Mouse (Mus musculus): Measurements from ENCODE around the gene 1700037H04Rik. TPM values are rescaled to one million over a fixed set of nuclear protein-coding genes. Genes with fewer than 3 reads are reported as not detected.

The 1700037H04Rik gene
- polyA plus RNA-seq, 1 experiment, result 98.0 TPM

DNA sequence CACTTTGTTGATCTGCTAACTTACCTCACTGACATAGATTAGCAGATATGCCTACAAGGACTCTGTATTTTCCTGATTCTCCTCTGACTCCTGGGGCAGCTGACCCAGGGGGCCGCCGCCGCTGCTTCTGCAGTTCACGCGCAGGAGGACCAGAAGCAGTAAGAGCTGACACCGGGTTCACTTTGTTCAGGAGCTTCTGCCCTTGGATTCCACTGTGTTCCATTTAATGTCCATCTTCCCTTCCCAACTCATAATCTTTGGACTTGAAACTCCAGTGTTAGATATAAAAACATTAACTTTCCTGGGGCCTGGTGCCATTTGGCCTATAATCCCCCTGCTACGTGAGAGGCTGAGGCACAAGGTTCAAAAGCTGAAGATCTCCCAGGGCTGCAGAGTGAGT lies 4.0 kb upstream of the 1700037H04Rik start:
- Histone ChIP-seq H3K79me2 (ENCODE audit: control insufficient read depth, insufficient read depth) (peaks cover 8% of the 10 kb centered on the region), H3K27me3 (ENCODE audit: control insufficient read depth, insufficient read depth, insufficient read length) (no peaks in the 10 kb centered on the region), H3K4me3 (ENCODE audit: insufficient read depth, poor library complexity, severe bottlenecking) (no peak overlapping the region), H3K79me3 (ENCODE audit: low read depth) (peaks cover 2% of the 10 kb centered on the region), H3ac (ENCODE audit: control insufficient read depth, insufficient read length, low read depth) (no peak overlapping the region), H3K36me3 (ENCODE audit: control insufficient read depth, insufficient read depth) (no peaks in the 10 kb centered on the region)
- TF ChIP-seq MYOD1 (IDR thresholded peaks at IDR 0.05; ENCODE audit: control insufficient read depth, insufficient read length, low read depth), result no peak
- TF ChIP-seq MYOG (IDR thresholded peaks at IDR 0.05; ENCODE audit: control insufficient read depth, extremely low read depth, insufficient read length), result no peak
- TF ChIP-seq CEBPB (IDR thresholded peaks at IDR 0.05; ENCODE audit: low read depth), result no peak
- TF ChIP-seq FOSL1 (IDR thresholded peaks at IDR 0.05; ENCODE audit: insufficient read depth, low read length, poor library complexity, severe bottlenecking), result no peak
- TF ChIP-seq MAX (IDR thresholded peaks at IDR 0.05), result no peak
- TF ChIP-seq USF1 (IDR thresholded peaks at IDR 0.05; ENCODE audit: low read depth), result no peak
- TF ChIP-seq CTCF (IDR thresholded peaks at IDR 0.05; ENCODE audit: control insufficient read depth, insufficient read depth, insufficient read length), result no peak

DNA sequence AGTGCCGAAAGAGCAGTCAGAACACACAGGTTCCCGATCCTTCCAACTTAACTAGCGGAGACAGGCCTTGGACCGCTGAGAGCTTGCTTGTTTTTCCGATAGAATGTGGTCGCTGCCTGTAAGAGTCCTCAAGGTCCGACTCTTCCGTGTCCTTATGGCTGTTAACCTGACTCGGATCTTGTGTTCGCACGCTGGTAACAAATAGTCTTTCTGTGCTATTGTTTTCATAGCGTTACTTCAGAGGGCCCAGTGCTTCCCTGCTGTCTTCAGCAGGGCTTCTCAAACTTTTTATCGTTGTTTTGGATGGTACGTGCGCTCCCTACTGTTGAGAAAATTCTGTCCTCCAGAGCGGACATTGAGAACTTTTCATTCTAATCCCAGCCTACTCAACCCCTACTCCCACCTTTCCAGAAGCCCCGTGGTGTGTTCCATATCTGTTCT lies 810 bp upstream of the 1700037H04Rik start:
- Histone ChIP-seq H3K79me3 (ENCODE audit: low read depth) (peaks cover 10% of the 10 kb centered on the region), H3ac (ENCODE audit: control insufficient read depth, insufficient read length, low read depth) (peak overlapping the region; percentile 41), H3K4me3 (ENCODE audit: insufficient read depth, poor library complexity, severe bottlenecking) (peak overlapping the region; percentile 88), H3K79me2 (ENCODE audit: control insufficient read depth, insufficient read depth) (peaks cover 33% of the 10 kb centered on the region), H3K27me3 (ENCODE audit: control insufficient read depth, insufficient read depth, insufficient read length) (no peaks in the 10 kb centered on the region), H3K36me3 (ENCODE audit: control insufficient read depth, insufficient read depth) (peaks cover 4% of the 10 kb centered on the region)
- TF ChIP-seq CTCF (IDR thresholded peaks at IDR 0.05; ENCODE audit: control insufficient read depth, insufficient read depth, insufficient read length), result no peak
- TF ChIP-seq FOSL1 (IDR thresholded peaks at IDR 0.05; ENCODE audit: insufficient read depth, low read length, poor library complexity, severe bottlenecking), result no peak
- TF ChIP-seq USF1 (IDR thresholded peaks at IDR 0.05; ENCODE audit: low read depth), result no peak
- TF ChIP-seq CEBPB (IDR thresholded peaks at IDR 0.05; ENCODE audit: low read depth), result no peak
- no peak for TF ChIP-seq MYOG (IDR thresholded peaks at IDR 0.05; ENCODE audit: control insufficient read depth, extremely low read depth, insufficient read length)
- no peak for TF ChIP-seq MYOD1 (IDR thresholded peaks at IDR 0.05; ENCODE audit: control insufficient read depth, insufficient read length, low read depth)
- TF ChIP-seq MAX (IDR thresholded peaks at IDR 0.05), result no peak

DNA sequence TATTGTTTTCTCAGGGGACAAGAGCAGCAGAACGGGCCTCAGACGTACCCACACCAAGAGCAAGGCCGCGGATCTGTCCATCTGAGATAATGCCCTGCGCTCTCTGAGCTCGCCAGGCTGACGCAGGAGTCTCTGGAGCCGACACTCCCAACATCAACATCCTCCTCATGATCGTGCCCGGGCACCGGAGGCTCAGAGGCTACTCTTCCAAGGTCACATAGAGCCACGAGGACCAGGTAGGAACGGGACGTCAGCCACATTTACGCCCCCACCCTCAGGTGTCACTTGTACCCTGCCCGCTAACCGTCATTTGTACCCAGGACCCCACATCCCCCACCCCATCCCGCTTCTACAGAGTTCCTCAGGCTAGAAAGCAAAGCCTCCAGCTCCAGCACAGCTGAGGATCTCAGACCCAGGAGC lies 380 bp downstream of the 1700037H04Rik start:
- Histone ChIP-seq H3K4me3 (ENCODE audit: insufficient read depth, poor library complexity, severe bottlenecking) (peak overlapping the region; percentile 88), H3K36me3 (ENCODE audit: control insufficient read depth, insufficient read depth) (peaks cover 11% of the 10 kb centered on the region), H3K79me3 (ENCODE audit: low read depth) (peaks cover 10% of the 10 kb centered on the region), H3K27me3 (ENCODE audit: control insufficient read depth, insufficient read depth, insufficient read length) (no peaks in the 10 kb centered on the region), H3K79me2 (ENCODE audit: control insufficient read depth, insufficient read depth) (peaks cover 33% of the 10 kb centered on the region), H3ac (ENCODE audit: control insufficient read depth, insufficient read length, low read depth) (peak overlapping the region; percentile 68)
- TF ChIP-seq MAX (IDR thresholded peaks at IDR 0.05) (no peak), MYOG (IDR thresholded peaks at IDR 0.05; ENCODE audit: control insufficient read depth, extremely low read depth, insufficient read length) (no peak), MYOD1 (IDR thresholded peaks at IDR 0.05; ENCODE audit: control insufficient read depth, insufficient read length, low read depth) (no peak), CTCF (IDR thresholded peaks at IDR 0.05; ENCODE audit: control insufficient read depth, insufficient read depth, insufficient read length) (no peak), USF1 (IDR thresholded peaks at IDR 0.05; ENCODE audit: low read depth) (no peak), FOSL1 (IDR thresholded peaks at IDR 0.05; ENCODE audit: insufficient read depth, low read length, poor library complexity, severe bottlenecking) (no peak), CEBPB (IDR thresholded peaks at IDR 0.05; ENCODE audit: low read depth) (no peak)

DNA sequence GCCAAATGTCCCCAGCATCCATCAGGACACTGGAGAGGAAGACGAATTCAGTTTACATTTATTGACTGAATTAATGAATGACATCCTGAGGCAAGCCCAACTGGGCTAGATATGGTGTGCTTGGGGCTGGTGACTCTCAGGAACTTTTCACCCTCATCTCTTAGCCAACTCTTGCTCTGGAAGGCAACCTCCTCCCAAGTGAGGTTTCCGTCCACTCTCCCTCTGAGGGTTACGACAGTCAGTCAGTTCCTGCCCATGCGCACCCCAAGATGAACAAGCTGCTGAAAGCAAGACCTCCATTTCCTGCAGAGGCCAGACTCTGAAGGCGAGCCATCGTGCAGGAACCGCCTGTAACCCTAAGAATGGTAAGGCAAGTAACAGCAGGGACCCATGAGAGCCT lies 2.9 kb downstream of the 1700037H04Rik start:
- H3ac ChIP-seq (ENCODE audit: control insufficient read depth, insufficient read length, low read depth), result no peak overlapping the region
- H3K27me3 ChIP-seq (ENCODE audit: control insufficient read depth, insufficient read depth, insufficient read length), result no peaks in the 10 kb centered on the region
- H3K36me3 ChIP-seq (ENCODE audit: control insufficient read depth, insufficient read depth), result peaks cover 20% of the 10 kb centered on the region
- no peak overlapping the region for H3K4me3 ChIP-seq (ENCODE audit: insufficient read depth, poor library complexity, severe bottlenecking)
- peaks cover 10% of the 10 kb centered on the region for H3K79me3 ChIP-seq (ENCODE audit: low read depth)
- TF ChIP-seq CEBPB (IDR thresholded peaks at IDR 0.05; ENCODE audit: low read depth) (no peak), MYOD1 (IDR thresholded peaks at IDR 0.05; ENCODE audit: control insufficient read depth, insufficient read length, low read depth) (no peak), FOSL1 (IDR thresholded peaks at IDR 0.05; ENCODE audit: insufficient read depth, low read length, poor library complexity, severe bottlenecking) (no peak), USF1 (IDR thresholded peaks at IDR 0.05; ENCODE audit: low read depth) (no peak), MYOG (IDR thresholded peaks at IDR 0.05; ENCODE audit: control insufficient read depth, extremely low read depth, insufficient read length) (no peak), MAX (IDR thresholded peaks at IDR 0.05) (no peak), CTCF (IDR thresholded peaks at IDR 0.05; ENCODE audit: control insufficient read depth, insufficient read depth, insufficient read length) (no peak)
- H3K79me2 ChIP-seq (ENCODE audit: control insufficient read depth, insufficient read depth), result peaks cover 33% of the 10 kb centered on the region

DNA sequence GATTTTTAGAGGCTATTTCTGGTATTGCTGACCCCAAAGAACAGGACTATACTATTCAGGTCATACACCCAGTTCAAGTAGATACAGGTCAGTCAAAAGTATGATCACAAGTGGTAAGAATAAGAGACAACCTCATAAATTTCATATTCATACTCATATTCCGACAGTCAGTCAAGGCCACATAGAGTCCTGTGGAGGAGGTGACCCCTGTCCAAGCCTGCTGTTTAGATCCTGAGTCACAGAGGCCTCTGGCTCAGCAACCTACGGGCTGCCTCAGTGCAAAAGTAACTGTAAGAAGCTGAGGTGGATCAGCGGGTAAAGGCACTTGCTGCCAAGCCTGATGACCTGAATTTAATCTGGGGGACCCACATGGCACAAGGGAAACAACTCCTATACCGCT lies 5.8 kb downstream of the 1700037H04Rik start:
- Histone ChIP-seq H3K27me3 (ENCODE audit: control insufficient read depth, insufficient read depth, insufficient read length) (no peaks in the 10 kb centered on the region), H3K4me3 (ENCODE audit: insufficient read depth, poor library complexity, severe bottlenecking) (no peak overlapping the region), H3K36me3 (ENCODE audit: control insufficient read depth, insufficient read depth) (peaks cover 48% of the 10 kb centered on the region), H3K79me2 (ENCODE audit: control insufficient read depth, insufficient read depth) (peaks cover 25% of the 10 kb centered on the region), H3K79me3 (ENCODE audit: low read depth) (peaks cover 9% of the 10 kb centered on the region), H3ac (ENCODE audit: control insufficient read depth, insufficient read length, low read depth) (no peak overlapping the region)
- TF ChIP-seq MYOD1 (IDR thresholded peaks at IDR 0.05; ENCODE audit: control insufficient read depth, insufficient read length, low read depth), result no peak
- TF ChIP-seq MYOG (IDR thresholded peaks at IDR 0.05; ENCODE audit: control insufficient read depth, extremely low read depth, insufficient read length), result no peak
- no peak for TF ChIP-seq USF1 (IDR thresholded peaks at IDR 0.05; ENCODE audit: low read depth)
- TF ChIP-seq CTCF (IDR thresholded peaks at IDR 0.05; ENCODE audit: control insufficient read depth, insufficient read depth, insufficient read length), result no peak
- TF ChIP-seq CEBPB (IDR thresholded peaks at IDR 0.05; ENCODE audit: low read depth), result no peak
- no peak for TF ChIP-seq FOSL1 (IDR thresholded peaks at IDR 0.05; ENCODE audit: insufficient read depth, low read length, poor library complexity, severe bottlenecking)
- no peak for TF ChIP-seq MAX (IDR thresholded peaks at IDR 0.05)
